Mouse (Mus musculus) embryonic fibroblast, embryonic 13.5 days (primary cell): Measurements from ENCODE around the gene Synrg.

Source experiments
- CTCF ChIP-seq: IDR thresholded peaks from 2 replicates; pipeline ENCODE4 v1.5.1; 2011; ENCODE audit warnings: mild to moderate bottlenecking, control low read depth, low read length, moderate library complexity, borderline replicate concordance; ENCODE audit not compliant: insufficient read depth
- POLR2A ChIP-seq: IDR thresholded peaks from 2 replicates; pipeline ENCODE4 v1.6.1; 2011; ENCODE audit warnings: low read depth, mild to moderate bottlenecking, control low read depth, low read length, moderate library complexity

GRCm38 (mm10) chr11:83997171-83997868 is 33.1 kb downstream of the Synrg start:
- TF ChIP-seq CTCF (no peak), POLR2A (no peak)
